Comparison of ENCODE assay signal across 18 mouse cellular contexts in the genomic region with DNA sequence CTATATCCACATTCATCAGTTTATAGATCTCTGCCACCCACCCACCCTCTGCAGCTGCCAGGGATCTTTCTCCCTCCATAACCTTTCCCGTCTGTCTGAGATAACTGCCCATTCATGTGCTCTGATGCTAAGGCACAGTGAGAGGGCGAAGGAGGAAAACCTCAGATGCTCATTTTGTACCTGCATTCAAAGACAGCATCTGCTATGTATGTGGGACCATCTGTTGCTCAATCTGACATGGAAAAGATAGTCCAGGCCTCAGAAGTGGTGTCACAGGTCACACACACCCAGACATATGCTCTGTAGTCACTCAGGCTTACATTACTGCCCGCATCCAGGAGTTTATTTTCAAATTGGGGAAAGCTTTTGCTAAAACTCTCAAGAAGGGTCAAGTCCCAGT.
DNase-seq lines count a peak whose midpoint lies in the region; ATAC-seq and TF ChIP-seq lines count a peak whose summit lies in the region.
"Had no signal": no experiment of that assay in that cellular context is flagged by ENCODE, and none has a peak within 500 bp of the region (broad histone marks: within the 10 kb centered on the region; RNA-seq: fewer than 3 reads in every experiment).

No protein-coding gene starts in this region.

- H3K27me3 ChIP-seq in heart, embryonic 12.5 days (replicated peaks), result no peaks in the 10 kb centered on the region
- no peaks in the 10 kb centered on the region for H3K27me3 ChIP-seq in kidney, postnatal 0 days (ENCODE audit: insufficient read depth, low read length)
- H3K27me3 ChIP-seq: CH12.LX had no signal

- intact Hi-C loops in gastrocnemius, postnatal 36 days (cut with DNase I), result no loop called here

- no peak overlapping the region for H3K4me3 ChIP-seq in heart, embryonic 12.5 days
- no peak overlapping the region for H3K4me3 ChIP-seq in kidney, postnatal 0 days (replicated peaks; ENCODE audit: low read depth, low read length)
- H3K4me3 ChIP-seq in embryonic fibroblast, embryonic 13.5 days (ENCODE audit: insufficient read depth, low read length), result peak overlapping the region; percentile 99
- H3K4me3 ChIP-seq: forebrain, embryonic 10.5 days; midbrain, embryonic 13.5 days had no signal

- no peak for ATAC-seq in heart, embryonic 12.5 days (ENCODE audit: insufficient number of reproducible peaks, low FRiP score)
- no peak for ATAC-seq in kidney, postnatal 0 days (replicated peaks; ENCODE audit: low FRiP score, low read depth)
- ATAC-seq: activated CD4-positive, CD25-positive, alpha-beta regulatory T cell, adult 4 months; intestine, postnatal 0 days; midbrain, embryonic 13.5 days had no signal

- peak overlapping the region; percentile 76; the same call in 1 of the 2 replicates for H3K4me2 ChIP-seq in heart, embryonic 12.5 days
- H3K4me2 ChIP-seq in kidney, postnatal 0 days (ENCODE audit: low read length), result peak overlapping the region; percentile 76
- H3K4me2 ChIP-seq: midbrain, embryonic 13.5 days had no signal

- TF ChIP-seq CTCF in kidney, postnatal 0 days (IDR thresholded peaks at IDR 0.05; ENCODE audit: low read depth), result no peak
- TF ChIP-seq CTCF in embryonic fibroblast, embryonic 13.5 days (IDR thresholded peaks at IDR 0.05; ENCODE audit: borderline replicate concordance, insufficient read depth, low read length), result no peak

- WGBS in heart, embryonic 12.5 days, result 67% methylated on average over 3 of the region's 3 CpGs
- WGBS in kidney, postnatal 0 days, result 76% methylated on average over 3 of the region's 3 CpGs

- no peaks in the 10 kb centered on the region for H3K9me3 ChIP-seq in heart, embryonic 12.5 days (replicated peaks)
- H3K9me3 ChIP-seq in kidney, postnatal 0 days (replicated peaks; ENCODE audit: low read length), result no peaks in the 10 kb centered on the region
- H3K9me3 ChIP-seq: forebrain, embryonic 10.5 days; midbrain, embryonic 13.5 days had no signal

- TF ChIP-seq POLR2A in embryonic fibroblast, embryonic 13.5 days (IDR thresholded peaks at IDR 0.05; ENCODE audit: low read depth, low read length), result peak; percentile 29; the same call in 1 of the 2 replicates

- peaks cover 59% of the 10 kb centered on the region for H3K4me1 ChIP-seq in heart, embryonic 12.5 days (replicated peaks)
- peaks cover 35% of the 10 kb centered on the region for H3K4me1 ChIP-seq in kidney, postnatal 0 days (replicated peaks; ENCODE audit: insufficient read depth, low read length)
- peaks cover 24% of the 10 kb centered on the region for H3K4me1 ChIP-seq in embryonic fibroblast, embryonic 13.5 days (ENCODE audit: control insufficient read depth, insufficient read depth, low read length)

- DNase-seq in heart, adult 9 months (ENCODE audit: low spot score in 2 of 2), result no peak
- DNase-seq in kidney, postnatal 0 days (ENCODE audit: low spot score), result no peak
- DNase-seq in kidney, postnatal 10 days, result no peak
- peak; percentile 63 for DNase-seq in brain, adult 2 months (ENCODE audit: low read depth, low spot score)
- no peak for DNase-seq in adrenal gland, postnatal 4 days (ENCODE audit: low spot score in 2 of 2)
- no peak for DNase-seq in gastrocnemius, postnatal 36 days
- DNase-seq: adrenal gland, postnatal 36 days; cerebellum, adult 11 months; lung, postnatal 4 days; right cerebral cortex, postnatal 4 days; thymus, postnatal 14 days had no signal

- no peak overlapping the region for H3K27ac ChIP-seq in heart, embryonic 12.5 days (ENCODE audit: poor library complexity, severe bottlenecking)
- H3K27ac ChIP-seq in kidney, postnatal 0 days, result no peak overlapping the region
- peak overlapping the region; percentile 92 for H3K27ac ChIP-seq in embryonic fibroblast, embryonic 13.5 days (ENCODE audit: insufficient read depth, low read length)
- H3K27ac ChIP-seq: forebrain, embryonic 10.5 days; midbrain, embryonic 13.5 days had no signal

- no peak overlapping the region for H3K9ac ChIP-seq in heart, embryonic 12.5 days
- no peak overlapping the region for H3K9ac ChIP-seq in kidney, postnatal 0 days (ENCODE audit: low read depth, low read length)
- H3K9ac ChIP-seq: midbrain, embryonic 13.5 days had no signal

- H3K36me3 ChIP-seq in heart, embryonic 12.5 days, result no peaks in the 10 kb centered on the region
- H3K36me3 ChIP-seq in kidney, postnatal 0 days (ENCODE audit: insufficient read depth, low read length), result no peaks in the 10 kb centered on the region
- H3K36me3 ChIP-seq: forebrain, embryonic 10.5 days; midbrain, embryonic 13.5 days had no signal
